Mouse (Mus musculus): ENCODE data around the gene Ppfibp2. TPM values are rescaled to one million over a fixed set of nuclear protein-coding genes. Genes with fewer than 3 reads are reported as not detected.

Gene Ppfibp2
- polyA plus RNA-seq, 1 experiment: 27.0 TPM

- TF ChIP-seq POLR2A (IDR thresholded peaks at IDR 0.05; ENCODE audit: borderline replicate concordance, extremely low read depth, low read depth, low read length) (no peak), CTCF (IDR thresholded peaks at IDR 0.05; ENCODE audit: insufficient read depth, low read length) (no peak)
- no peak for DNase-seq
- WGBS: 70% methylated on average over 6 of the region's 6 CpGs
- Histone ChIP-seq H3K4me1 (ENCODE audit: control insufficient read depth, insufficient read depth, low read length) (no peaks in the 10 kb centered on the region), H3K4me3 (replicated peaks; ENCODE audit: extremely low read depth, low read depth, low read length) (no peak overlapping the region)
Measured at GRCm38 (mm10) chr7:107656451-107656850, 61.4 kb downstream of the Ppfibp2 start.

GRCm38 (mm10) chr7:107659186-107659918 lies 64.3 kb downstream of the Ppfibp2 start:
- TF ChIP-seq POLR2A (IDR thresholded peaks at IDR 0.05; ENCODE audit: borderline replicate concordance, extremely low read depth, low read depth, low read length) (no peak), CTCF (IDR thresholded peaks at IDR 0.05; ENCODE audit: insufficient read depth, low read length) (no peak)
- DNase-seq: no peak
- 65% methylated on average over 8 of the region's 8 CpGs for WGBS
- peaks cover 9% of the 10 kb centered on the region for H3K4me1 ChIP-seq (ENCODE audit: control insufficient read depth, insufficient read depth, low read length)
- H3K4me3 ChIP-seq (replicated peaks; ENCODE audit: extremely low read depth, low read depth, low read length): no peak overlapping the region

GRCm38 (mm10) chr7:107661189-107661842 lies 66.3 kb downstream of the Ppfibp2 start:
- Histone ChIP-seq H3K4me3 (replicated peaks; ENCODE audit: extremely low read depth, low read depth, low read length) (no peak overlapping the region), H3K4me1 (ENCODE audit: control insufficient read depth, insufficient read depth, low read length) (peaks cover 13% of the 10 kb centered on the region)
- WGBS: 22% methylated on average over 8 of the region's 8 CpGs
- TF ChIP-seq CTCF (IDR thresholded peaks at IDR 0.05; ENCODE audit: insufficient read depth, low read length) (peak; percentile 70), POLR2A (IDR thresholded peaks at IDR 0.05; ENCODE audit: borderline replicate concordance, extremely low read depth, low read depth, low read length) (no peak)
- peak; percentile 57 for DNase-seq

DNA sequence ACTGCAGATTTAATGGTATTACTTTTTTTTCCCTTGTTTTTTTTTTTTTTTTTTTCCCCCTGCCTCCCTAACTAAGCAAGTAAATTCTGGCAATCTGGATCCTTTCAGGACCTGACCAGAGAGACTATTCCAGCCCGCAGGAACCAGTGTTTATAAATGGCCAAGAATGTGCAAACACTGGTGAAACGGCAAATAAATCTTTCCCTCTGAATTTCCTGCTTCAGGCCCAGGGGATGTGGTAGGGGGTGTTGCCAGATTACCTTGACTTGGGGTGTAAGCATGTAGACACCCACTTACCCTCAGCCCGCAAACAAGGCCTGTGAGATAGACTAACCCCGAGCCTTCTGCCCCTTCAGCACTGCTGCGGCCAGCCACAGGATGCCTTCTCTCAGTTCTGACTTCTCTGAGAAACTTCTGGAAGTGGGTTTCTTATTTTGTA lies 66.9 kb downstream of the Ppfibp2 start:
- Histone ChIP-seq H3K4me1 (ENCODE audit: control insufficient read depth, insufficient read depth, low read length) (peaks cover 16% of the 10 kb centered on the region), H3K4me3 (replicated peaks; ENCODE audit: extremely low read depth, low read depth, low read length) (no peak overlapping the region)
- DNase-seq: no peak
- 52% methylated on average over 5 of the region's 5 CpGs for WGBS
- TF ChIP-seq POLR2A (IDR thresholded peaks at IDR 0.05; ENCODE audit: borderline replicate concordance, extremely low read depth, low read depth, low read length): no peak

DNA sequence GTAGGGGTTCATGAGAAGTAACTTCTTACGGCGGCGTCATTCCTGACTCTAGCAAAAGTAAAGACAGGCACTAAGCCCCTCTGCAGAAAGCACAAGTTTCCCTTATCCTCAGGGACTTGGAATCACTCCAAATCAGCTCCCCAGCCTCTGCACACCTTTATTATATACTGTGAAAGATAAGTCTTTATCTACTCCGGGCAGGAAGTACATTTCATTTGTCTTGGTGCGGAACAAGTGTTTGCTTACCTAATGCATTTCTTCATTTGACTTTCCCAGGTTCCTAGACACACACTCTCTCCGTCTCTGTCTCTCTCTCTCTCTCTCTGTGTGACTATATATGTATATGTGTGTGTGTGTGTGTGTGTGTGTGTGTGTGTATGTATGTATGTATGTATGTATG lies 68.6 kb downstream of the Ppfibp2 start:
- no peak for DNase-seq
- Histone ChIP-seq H3K4me1 (ENCODE audit: control insufficient read depth, insufficient read depth, low read length) (peaks cover 16% of the 10 kb centered on the region), H3K4me3 (replicated peaks; ENCODE audit: extremely low read depth, low read depth, low read length) (no peak overlapping the region)
- TF ChIP-seq POLR2A (IDR thresholded peaks at IDR 0.05; ENCODE audit: borderline replicate concordance, extremely low read depth, low read depth, low read length) (no peak), CTCF (IDR thresholded peaks at IDR 0.05; ENCODE audit: insufficient read depth, low read length) (no peak)
- WGBS: 59% methylated on average over 6 of the region's 6 CpGs

- TF ChIP-seq CTCF (IDR thresholded peaks at IDR 0.05; ENCODE audit: insufficient read depth, low read length) (no peak), POLR2A (IDR thresholded peaks at IDR 0.05; ENCODE audit: borderline replicate concordance, extremely low read depth, low read depth, low read length) (no peak)
- Histone ChIP-seq H3K4me1 (ENCODE audit: control insufficient read depth, insufficient read depth, low read length) (peaks cover 16% of the 10 kb centered on the region), H3K4me3 (replicated peaks; ENCODE audit: extremely low read depth, low read depth, low read length) (peak overlapping the region; percentile 20)
- WGBS: 22% methylated on average over 8 of the region's 8 CpGs
- DNase-seq: peak; percentile 69
Measured at GRCm38 (mm10) chr7:107664063-107665056, 69.4 kb downstream of the Ppfibp2 start.

- no peak for DNase-seq
- H3K4me3 ChIP-seq (replicated peaks; ENCODE audit: extremely low read depth, low read depth, low read length): peak overlapping the region; percentile 48
- 11% methylated on average over 4 of the region's 4 CpGs for WGBS
Measured at GRCm38 (mm10) chr7:107665221-107665585, 70.2 kb downstream of the Ppfibp2 start.

GRCm38 (mm10) chr7:107665586-107666261 lies 70.7 kb downstream of the Ppfibp2 start:
- TF ChIP-seq POLR2A (IDR thresholded peaks at IDR 0.05; ENCODE audit: borderline replicate concordance, extremely low read depth, low read depth, low read length) (no peak), CTCF (IDR thresholded peaks at IDR 0.05; ENCODE audit: insufficient read depth, low read length) (no peak)
- DNase-seq: peak; percentile 50
- Histone ChIP-seq H3K4me1 (ENCODE audit: control insufficient read depth, insufficient read depth, low read length) (peaks cover 16% of the 10 kb centered on the region), H3K4me3 (replicated peaks; ENCODE audit: extremely low read depth, low read depth, low read length) (peak overlapping the region; percentile 48)
- WGBS: 9% methylated on average over 9 of the region's 9 CpGs

More at GRCm38 (mm10) chr7:107665221-107665585, 70.2 kb downstream of the Ppfibp2 start:
- no peak for TF ChIP-seq POLR2A (IDR thresholded peaks at IDR 0.05; ENCODE audit: borderline replicate concordance, extremely low read depth, low read depth, low read length)
- TF ChIP-seq CTCF (IDR thresholded peaks at IDR 0.05; ENCODE audit: insufficient read depth, low read length): no peak
- peaks cover 16% of the 10 kb centered on the region for H3K4me1 ChIP-seq (ENCODE audit: control insufficient read depth, insufficient read depth, low read length)
